Mouse (Mus musculus) liver, adult 2 months (tissue): ENCODE measurements around the gene Slc48a1.

Experiments used
- CTCF ChIP-seq: fragments of 200-500 bp; IDR thresholded peaks from 2 replicates; pipeline ENCODE4 v1.5.1; 2011; ENCODE audit warnings: low read depth, low read length, control low read depth
- POLR2A ChIP-seq: fragments of 200-500 bp; IDR thresholded peaks from 2 replicates; pipeline ENCODE4 v1.6.1; 2011; ENCODE audit warnings: low read length, control low read depth; ENCODE audit not compliant: insufficient read depth; ENCODE audit errors: extremely low read depth

DNA sequence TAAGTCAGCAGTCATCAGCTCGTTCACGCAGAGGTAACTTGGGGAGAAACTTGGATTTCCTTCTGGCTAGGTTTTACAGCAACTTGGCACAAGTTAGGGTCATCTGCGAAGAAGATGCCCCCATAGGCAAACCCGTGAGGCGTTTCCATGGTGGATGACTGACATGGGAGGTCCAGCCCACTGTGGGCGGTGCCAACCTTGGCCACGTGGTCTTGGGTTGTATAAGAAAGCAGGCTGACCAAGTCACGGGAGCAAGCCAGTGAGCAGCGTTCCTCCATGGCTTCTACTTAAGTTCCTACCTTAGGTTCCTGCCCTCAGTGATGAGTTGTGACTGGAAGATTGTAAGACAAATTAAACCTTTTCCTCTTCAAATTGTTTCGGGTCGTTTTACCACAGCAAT is 46.3 kb upstream of the Slc48a1 start:
- TF ChIP-seq CTCF = no peak
- TF ChIP-seq POLR2A = no peak
